Mouse (Mus musculus): ENCODE data around the gene Gtf3a.

Gene Gtf3a

GRCm38 (mm10) chr5:146981376-146981775 is 32.9 kb downstream of the Gtf3a start:
- no peak for DNase-seq (ENCODE audit: inconsistent ontology term)

GRCm38 (mm10) chr5:146983216-146983615 is 34.8 kb downstream of the Gtf3a start:
- peak; percentile 61 for DNase-seq (ENCODE audit: inconsistent ontology term)

GRCm38 (mm10) chr5:146985725-146986433 is 37.4 kb downstream of the Gtf3a start:
- peak; percentile 47 for DNase-seq (ENCODE audit: inconsistent ontology term)

- no peak for DNase-seq (ENCODE audit: inconsistent ontology term)
Measured at GRCm38 (mm10) chr5:146987588-146987987, 39.1 kb downstream of the Gtf3a start.

- no peak for DNase-seq (ENCODE audit: inconsistent ontology term)
Measured at GRCm38 (mm10) chr5:146989051-146989450, 40.6 kb downstream of the Gtf3a start.

- peak; percentile 97 for DNase-seq (ENCODE audit: inconsistent ontology term)
Measured at GRCm38 (mm10) chr5:146993509-146993908, 45.1 kb downstream of the Gtf3a start.

- DNase-seq (ENCODE audit: inconsistent ontology term), result no peak
Measured at GRCm38 (mm10) chr5:146994973-146995372, 46.5 kb downstream of the Gtf3a start.

- no peak for DNase-seq (ENCODE audit: inconsistent ontology term)
Measured at GRCm38 (mm10) chr5:146996812-146997211, 48.4 kb downstream of the Gtf3a start.

- DNase-seq (ENCODE audit: inconsistent ontology term), result no peak
Measured at GRCm38 (mm10) chr5:146998802-146999201, 50.3 kb downstream of the Gtf3a start.

- DNase-seq (ENCODE audit: inconsistent ontology term), result no peak
Measured at GRCm38 (mm10) chr5:147001312-147001711, 52.9 kb downstream of the Gtf3a start.

- DNase-seq (ENCODE audit: inconsistent ontology term), result no peak
Measured at GRCm38 (mm10) chr5:147003303-147003702, 54.8 kb downstream of the Gtf3a start.
